Mouse (Mus musculus) c-Kit-positive CD71-positive TER-119-positive erythroid progenitor cells, embryonic 14.5 days (primary cell): ENCODE results near the gene Aurka.

Source experiments
- DNase-seq: peaks from one replicate; pipeline ENCODE4 v3.0.0-alpha.2; 2013; ENCODE audit warnings: low spot score

The Aurka gene

DNA sequence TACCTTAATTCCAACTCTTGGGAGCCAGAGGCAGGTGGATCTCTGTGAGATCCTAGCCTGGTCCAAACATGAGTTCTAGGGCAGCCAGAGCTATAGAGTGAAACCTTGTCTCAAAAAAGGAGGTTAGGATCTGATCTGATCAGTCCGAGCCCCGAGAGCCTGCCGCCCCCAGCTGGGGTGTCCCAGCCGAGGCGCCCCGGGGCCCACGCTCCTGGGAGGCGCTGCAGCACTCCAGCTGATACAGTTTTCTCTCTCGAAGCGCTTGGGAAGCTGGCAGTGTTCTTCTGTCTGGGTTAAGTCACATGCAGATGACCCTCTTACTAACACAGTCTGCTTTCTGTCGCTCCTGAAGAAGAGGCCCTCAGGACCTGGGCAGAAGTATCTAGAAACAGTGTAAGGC lies 11.0 kb upstream of the Aurka start:
- DNase-seq: no peak

DNA sequence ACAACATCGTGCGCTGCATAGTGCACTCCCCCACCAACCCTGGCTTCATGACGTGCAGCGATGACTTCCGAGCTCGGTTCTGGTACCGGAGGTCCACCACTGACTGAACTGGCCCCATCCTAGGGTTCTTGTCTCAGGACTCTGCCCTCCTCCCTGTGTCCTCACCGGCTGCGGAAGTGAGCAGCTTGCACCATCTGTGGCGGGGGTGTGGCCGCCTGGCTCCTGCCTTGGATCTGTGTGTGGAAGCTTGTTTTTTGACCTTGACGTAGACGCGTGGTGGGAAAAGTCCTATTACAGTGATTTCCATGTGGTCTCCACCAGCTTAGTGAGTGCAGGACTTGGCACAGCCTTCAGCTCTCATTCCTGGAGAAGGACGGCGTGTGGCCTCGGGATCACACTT lies 10.2 kb upstream of the Aurka start:
- no peak for DNase-seq

DNA sequence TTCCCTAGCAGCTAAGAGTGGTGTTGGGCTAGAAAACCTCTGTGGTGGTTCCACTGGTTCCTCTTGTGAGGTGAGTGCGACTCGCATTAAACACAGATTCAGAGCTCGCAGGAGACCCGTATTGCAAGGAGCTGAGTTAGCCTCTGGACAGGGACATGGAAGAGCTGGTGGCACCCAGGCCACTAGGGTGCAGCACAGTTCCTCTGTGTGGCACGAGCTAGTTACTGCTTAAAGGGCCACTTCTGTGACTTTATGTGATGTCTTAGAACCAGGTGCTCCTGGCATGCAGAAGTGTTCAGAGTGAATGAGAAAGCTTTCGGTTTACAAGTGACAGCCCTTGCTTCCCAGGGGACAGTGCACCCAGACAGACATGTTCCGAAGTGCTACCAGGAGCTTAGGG lies 8.0 kb upstream of the Aurka start:
- no peak for DNase-seq

DNA sequence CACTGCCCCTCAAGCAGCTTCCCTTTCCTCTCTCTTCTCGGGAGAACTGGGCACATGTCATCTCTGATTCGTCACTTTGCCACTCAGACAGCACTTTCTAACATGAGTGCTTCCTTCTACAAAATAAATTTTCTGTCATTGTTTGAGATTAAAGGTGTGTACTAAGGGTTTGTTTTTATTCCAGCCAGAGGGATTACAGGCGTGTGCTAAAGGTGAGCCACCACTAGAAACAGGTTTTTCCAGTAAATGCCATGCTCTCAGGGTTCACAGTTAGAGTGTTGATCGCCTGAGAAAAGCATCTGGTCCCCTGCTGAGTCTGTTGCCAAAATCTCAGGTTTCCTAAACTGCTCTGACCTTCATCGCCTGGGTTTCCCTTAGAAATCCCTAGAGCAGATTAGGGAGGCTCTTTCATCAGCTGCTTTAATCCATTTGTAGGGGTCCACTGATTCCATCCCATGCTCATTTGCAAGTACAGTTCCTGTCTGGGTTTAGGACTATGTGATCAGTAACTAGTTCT lies 6.7 kb upstream of the Aurka start:
- no peak for DNase-seq

DNA sequence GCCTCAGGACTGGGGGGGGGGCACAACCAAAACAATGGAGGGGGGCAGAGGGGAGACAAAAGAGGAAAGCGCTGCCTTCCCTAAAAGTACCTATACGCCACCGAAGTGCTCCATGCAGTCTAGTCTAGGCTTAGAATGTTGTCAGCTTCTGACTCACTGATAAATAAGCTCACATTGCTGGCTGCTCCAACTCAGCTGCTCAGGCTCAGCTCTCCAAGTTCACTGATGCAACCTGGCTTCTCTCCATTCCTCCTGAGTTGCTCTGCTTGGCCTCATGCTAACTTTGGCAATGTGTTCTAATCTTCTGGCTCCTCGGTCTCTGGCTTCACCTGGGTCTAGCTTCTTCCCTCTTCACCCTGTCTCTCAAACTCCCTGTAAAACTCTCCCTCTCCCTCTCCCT lies 6.2 kb upstream of the Aurka start:
- DNase-seq: no peak

DNA sequence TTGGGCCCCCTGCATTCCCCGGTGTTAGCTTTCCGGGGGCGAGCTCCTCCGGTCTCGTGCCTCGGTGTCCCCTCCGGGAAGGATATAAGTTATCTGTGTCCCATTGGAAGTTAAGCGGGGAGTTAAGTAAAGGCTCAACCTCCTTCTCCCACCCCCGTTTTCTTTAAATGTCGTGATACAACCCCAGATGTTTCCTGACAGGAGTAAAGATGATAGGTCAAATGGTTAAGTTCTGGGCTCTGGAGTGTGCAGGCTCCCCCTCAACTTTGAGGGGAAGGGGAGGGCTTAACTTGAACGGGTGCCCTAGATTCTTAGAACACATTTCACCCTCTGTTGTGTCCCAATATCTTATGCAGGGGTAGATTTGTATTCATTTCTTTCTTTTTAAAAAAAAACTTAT lies 923 bp upstream of the Aurka start:
- no peak for DNase-seq

DNA sequence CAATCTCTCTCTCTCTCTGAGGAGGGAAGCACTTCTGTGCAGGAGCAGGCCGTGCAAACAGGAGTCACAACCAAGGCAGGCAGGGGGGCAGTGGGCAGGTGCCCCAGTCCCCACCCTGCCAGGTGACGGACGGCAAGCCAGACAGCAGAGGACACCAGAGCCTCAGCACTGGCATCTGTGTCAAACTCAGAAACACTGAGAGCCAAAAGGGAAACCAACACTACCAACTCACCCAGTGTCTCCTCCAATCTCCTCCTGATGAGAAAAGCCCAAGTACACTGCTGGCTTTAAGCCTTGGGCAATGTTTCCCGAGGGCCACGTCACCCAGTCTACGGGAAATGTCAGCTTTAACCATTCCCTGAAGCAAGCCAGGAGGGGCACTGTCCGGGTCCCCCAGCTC lies 7.2 kb downstream of the Aurka start:
- DNase-seq: no peak

DNA sequence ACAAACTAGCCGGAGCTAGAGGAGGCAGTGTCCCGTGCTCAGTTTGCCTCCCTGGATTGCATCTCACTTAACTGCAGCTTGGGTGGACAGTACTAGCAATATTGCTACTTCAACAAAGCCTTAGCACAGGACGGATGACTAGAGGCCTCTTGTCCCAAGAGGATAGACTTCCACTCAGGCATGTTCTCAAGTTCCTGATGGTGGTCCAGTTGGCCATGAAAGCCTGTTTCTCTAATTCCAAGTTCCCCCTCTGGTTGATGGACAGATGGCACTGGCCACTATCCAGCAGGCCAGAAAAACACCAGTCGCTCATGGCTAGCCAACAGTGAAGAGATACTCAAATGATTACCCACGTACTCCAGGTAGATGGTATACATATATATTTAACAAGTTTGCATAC lies 14.5 kb downstream of the Aurka start:
- DNase-seq: no peak

DNA sequence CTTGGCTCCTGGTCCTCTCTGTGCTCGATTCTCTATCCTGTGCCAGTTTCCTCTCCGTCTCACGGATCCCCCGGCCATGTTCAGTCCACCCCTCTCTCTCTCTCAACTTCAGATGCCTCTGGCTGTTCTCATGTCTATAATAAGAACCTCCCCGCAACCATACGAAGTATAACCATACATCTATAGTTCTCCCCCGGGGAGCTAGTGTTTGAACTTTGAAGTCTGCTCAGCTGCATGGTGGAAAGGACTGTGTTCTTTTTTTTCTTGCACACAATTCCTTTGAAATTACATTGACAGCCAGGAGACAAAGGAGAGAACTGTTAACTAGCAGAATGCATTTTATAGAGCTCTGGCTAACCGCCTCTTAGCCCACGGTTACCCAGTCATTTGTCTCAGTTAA lies 15.6 kb downstream of the Aurka start:
- no peak for DNase-seq

DNA sequence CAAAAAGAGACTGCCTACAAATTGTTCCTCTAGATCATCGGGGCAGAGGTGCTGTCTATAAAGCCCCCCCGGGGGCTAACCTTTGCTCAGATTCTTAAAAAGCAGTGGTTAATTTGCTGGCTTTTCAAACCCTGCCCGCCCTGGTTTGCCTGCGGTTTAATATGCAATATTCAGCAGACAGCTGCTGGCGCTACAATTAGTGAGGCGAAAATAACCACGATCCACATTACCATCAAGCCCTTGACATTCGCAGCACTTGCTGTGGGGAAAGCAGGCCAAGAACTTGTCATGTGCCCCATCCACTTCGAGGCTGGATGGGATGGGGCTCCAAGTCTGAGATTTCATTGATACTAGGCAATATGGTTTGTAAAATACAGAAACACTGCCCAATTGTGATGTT lies 17.1 kb downstream of the Aurka start:
- DNase-seq: no peak

DNA sequence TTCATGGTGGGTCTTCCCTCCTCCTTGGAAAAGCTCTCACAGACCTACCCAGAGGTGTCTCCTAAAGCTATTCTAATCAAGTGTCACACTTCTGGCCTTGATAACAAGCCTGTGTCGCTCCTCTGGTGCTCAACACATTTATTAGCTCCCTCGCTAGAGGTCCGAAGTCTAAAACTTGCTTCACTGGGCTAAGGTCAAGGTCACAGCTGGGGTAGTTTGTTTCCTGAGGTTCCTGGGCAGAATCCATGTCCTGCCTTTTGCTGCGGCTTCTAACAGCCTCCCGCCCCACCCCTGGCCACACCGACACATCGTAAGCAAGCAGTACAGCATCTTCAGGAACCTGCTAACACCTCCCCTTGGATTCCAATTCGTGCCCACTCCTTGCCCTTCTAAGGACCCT lies 19.6 kb downstream of the Aurka start:
- no peak for DNase-seq

DNA sequence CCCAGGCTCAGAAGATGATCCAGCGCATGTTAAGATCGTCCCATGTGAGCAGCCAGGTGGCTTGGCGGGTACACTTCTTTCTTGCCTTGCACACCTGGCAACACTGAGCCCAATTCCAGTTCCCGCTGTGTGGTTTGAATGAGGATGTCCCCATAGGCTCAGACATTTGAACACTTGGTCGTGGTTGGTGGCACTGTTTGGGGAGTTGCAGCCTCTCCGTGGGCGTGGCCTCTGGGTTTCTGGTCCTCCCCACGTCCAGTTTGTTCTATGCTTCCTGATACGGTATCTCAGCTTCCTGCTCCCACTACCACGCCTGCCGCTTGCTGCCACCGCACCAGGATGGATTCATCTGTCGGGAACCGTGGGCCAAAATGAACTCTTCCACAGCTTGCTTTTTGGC lies 20.6 kb downstream of the Aurka start:
- peak; percentile 40 for DNase-seq

DNA sequence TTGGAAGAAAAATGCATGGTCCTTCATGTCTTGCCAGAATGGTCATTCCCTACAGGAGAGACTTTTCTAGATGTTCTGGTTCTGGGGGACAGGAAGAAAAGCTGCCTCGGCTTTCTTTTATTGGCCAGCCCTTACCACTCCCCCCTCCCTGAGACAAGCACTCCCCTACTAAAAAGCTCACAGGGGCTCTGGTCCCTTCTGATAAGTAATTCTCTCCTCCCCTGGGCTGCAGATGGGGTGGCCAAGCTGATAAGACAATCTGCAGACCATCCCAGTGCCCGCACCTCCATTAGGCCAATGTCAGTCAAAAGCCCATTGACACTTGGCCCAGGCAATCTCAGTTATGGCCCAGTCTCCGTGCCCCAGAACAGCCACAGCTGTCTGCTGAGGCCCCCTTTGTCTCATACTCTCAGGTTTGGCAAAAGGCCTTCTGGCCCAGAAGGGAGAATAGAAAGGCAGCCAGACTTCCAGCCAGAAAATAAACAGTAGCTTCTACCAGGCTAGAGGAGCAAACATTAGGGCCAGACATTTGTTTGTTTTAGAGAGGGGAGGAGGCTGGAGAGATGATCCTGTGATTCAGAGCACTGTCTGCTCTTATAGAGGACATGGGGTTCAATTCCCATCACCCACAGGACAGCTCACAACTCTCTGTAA lies 21.9 kb downstream of the Aurka start:
- DNase-seq: peak; percentile 87

DNA sequence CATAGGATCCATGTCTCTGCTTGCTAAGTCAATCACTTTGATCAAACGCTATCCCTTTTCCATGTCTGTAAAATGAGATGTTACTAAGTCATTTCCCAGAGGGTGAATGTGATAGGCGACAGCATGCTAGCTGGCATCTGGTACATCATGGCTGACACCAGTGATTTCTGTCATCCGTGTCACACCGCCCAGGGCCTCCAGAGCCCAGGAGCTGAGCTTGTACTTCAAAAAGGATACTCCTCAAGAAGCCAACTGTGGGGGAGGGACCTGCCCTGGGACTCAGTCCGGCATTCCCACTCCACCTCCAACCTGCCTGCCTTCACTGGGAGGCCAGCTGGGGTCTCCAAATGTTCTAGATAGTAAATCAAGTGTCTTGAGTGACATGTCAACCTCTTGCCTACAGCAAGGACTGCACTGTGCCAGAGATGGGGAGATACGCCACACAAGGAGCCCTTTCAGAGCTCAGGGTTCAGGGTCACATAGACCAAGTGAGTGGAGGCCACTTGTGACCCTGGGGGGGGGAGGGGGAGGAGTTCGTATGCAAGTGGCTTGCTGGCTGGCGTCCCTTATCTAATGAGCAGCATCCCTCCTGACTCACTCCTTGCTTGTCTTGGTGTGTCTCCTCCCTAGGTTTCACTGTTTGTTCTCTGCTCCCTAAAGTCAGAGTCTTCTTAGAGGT lies 23.3 kb downstream of the Aurka start:
- peak; percentile 80 for DNase-seq

DNA sequence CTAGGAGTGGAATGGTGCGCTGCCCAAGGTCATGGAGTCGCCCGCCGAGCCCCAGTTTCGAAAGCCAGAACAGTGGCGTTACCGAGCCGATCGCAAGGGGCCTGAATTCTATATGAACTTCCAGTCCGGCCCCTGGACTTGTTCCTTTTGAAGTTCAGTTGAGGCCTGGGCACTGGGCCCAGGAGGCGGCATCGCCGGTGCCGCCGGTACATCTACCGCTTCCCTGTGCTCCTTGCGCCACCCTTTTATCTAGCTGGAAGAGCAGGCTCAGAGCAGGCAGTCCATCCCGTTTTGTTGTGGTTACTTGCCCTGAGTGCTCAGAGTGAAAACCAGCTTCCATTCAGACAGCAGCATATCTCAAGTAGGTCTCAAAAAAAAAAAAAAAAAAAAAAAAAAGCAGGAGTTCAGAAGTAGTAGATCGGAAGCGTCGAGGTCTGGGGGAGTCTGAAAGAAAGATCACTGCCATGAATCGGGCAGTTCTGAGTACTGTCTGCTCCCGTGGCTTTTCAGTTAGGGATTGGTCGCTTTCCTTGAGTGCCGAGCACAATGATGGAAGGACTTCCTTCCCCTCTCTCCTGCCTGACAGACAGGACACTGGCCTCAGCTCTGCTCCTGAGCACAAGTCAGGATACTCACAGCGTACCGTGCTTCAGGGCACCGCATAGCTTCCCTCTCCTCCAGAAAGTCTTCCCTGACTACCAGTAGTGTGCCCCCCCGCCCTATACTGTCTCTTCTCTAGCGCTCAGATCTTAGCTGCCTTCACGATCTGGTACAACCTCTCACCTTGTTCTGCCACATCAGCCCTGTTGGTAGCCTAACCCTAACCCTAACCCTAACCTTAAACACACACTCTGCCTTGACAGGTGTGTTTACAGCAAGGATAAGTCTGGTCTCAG lies 24.1 kb downstream of the Aurka start:
- peak; percentile 44 for DNase-seq

DNA sequence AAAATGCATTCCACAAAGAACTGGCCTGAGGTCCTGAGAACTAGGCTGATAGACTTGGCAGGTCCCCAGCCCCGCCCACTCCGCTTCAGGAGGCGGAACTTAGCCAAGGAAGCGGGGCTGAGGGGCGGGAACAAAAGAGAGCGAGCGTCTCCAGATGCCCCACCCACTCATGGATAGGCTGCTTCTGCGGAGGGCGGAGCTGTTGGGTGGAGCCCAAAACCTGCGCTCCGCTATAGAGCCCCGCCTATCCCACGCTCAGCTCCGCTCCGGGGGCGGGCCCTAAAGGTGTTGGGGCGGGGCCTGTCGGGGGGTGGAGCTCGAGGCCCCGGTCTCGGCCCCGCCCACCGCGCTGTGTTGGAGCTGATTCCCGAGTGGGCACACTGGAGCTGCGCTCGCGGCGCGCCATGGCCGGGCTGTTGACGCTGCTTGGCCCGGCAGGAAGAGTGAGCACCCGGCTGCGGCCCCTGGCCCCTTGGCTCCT lies 25.0 kb downstream of the Aurka start, which contains the start of gene Fam210b:
Gene Fam210b (plus strand): TSS at position 308 of the 481 bp plus-strand sequence.
- DNase-seq: peak; percentile 99

DNA sequence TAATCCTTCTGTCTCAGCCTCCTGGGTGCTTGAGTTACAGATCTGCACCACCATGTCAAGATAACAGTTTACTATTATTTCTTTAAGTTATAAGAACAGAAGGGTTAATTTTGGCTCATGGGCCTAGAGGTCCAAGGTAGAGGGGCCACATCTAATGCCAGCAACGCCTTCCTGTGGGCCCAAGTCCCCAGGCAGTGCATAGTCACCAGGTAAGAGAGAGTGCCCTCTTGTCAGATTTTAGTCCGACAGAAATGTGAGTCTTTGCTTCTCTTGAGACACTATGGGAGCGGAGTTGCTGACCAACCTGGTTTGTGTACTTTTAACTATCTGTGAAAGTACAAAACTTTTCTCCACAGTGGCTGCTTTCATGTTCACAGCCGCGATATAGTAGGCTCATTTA lies 25.7 kb downstream of the Aurka start:
- DNase-seq: no peak

DNA sequence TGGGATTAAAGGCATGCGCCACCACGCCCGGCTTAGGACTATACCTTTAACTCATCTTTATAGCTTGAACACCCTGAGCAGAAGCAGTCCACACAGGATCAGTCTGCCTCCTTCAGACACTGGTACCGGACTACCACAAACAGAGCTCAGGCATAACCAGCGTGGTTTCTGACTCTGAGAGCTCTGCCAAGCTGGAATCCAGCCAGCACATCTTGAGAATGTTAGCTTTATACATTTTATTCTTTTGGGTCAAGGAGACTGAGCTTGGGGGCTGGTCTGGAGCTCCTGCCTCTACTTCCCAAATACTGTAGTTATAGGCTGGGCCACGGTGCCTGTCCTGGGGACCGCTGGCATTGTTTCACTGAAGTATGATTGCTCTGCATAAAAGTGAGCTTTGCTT lies 26.6 kb downstream of the Aurka start:
- no peak for DNase-seq

DNA sequence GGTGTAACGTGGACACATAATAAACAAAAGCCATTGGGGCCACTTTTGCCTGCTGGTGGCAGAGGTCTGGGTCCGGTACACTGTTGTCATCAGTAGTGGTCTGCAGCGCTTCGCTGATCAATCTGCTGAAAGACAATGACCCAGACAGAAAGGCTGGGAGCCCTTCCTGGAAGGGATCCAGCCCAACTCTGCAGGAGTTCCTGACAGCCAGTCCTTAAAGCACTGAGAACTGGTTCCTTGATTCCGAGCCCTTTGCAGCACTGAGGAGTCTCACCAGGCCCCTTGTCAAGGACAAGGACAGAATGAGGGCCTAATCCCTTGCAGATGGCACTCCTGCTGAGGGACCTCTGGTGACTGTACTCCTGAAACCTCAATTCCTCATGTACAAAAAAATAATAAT lies 28.7 kb downstream of the Aurka start:
- no peak for DNase-seq

DNA sequence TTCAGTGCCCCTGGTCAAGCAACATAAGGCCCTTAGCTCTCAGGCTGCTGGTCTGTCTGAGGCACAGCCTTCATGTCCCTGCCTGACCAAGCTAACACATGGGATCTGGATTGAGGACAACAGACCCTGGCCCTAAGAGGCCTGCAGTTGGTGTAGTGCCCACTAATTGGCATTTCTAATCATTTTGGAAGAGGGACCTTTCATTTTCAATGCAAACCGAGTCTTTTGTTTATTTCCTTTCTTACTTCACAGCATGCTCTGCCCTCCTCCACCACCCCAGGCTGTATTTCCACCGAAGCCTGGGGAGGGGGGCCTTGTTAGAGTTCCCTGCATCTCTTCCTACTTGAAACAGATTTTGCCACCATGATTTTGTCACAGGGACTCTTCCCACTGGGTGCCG lies 29.4 kb downstream of the Aurka start:
- no peak for DNase-seq

DNA sequence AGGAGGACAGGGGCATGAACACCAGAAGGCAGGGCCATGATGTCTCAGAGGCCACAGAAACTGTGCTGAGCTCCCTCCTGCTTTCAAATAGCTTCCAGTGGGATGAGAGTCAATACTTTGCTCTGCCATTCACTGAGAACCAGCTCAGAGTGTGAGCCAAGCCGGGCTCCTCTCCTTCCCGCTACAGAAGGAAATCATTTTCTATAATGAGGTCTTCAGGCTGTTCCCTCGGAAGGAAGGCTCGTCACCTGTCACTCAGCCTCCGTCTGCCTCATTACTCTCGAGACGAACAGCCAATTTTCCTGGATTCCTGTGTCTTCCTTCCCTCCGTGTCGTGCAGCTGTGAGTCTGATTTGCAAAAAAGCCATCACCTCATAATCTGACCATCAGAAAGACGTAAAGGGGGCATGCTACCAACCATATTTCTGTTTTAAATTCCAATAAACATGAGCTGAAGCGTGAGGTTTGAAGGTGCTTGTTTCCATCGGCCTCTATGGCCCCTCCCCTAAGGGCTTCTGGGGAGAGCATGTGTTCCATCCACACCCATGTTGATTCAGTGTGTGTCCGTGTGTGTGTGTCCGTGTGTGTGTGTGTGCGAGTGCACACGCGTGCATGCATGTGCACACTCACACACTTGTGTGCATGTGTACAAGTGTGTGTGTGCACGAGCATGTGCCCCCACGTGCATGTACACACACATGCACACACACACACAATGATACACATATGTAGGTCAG lies 32.0 kb downstream of the Aurka start:
- no peak for DNase-seq

DNA sequence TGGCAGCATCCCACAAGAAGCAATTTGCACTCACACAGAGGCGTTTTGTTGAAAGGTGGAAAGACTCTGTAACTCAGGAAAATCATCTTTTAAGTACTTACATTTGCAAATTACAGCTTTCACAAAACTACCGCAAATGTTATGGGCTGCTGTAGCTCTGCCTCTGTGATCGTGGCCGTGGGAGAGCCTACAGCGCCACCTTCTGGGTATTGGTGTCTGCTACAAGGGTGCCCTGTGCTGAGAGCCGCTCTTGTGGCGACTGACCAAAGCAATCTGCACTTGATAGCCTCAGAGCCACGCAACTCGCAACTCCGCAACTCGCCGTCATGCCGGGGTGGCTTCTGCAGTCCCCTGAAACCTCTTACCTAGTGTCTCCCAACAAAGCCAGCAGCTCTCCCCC lies 41.2 kb downstream of the Aurka start:
- peak; percentile 66 for DNase-seq
